Mouse (Mus musculus): ENCODE data around the gene Pdzrn4. TPM values are rescaled to one million over a fixed set of nuclear protein-coding genes. Genes with fewer than 3 reads are reported as not detected.

Gene Pdzrn4
- polyA plus RNA-seq, 1 experiment: 0.01 TPM

- Histone ChIP-seq H3K36me3 (ENCODE audit: control insufficient read depth) (no peaks in the 10 kb centered on the region), H3K27me3 (ENCODE audit: control insufficient read depth) (no peaks in the 10 kb centered on the region), H3K4me1 (ENCODE audit: control insufficient read depth) (no peaks in the 10 kb centered on the region), H3K9me3 (ENCODE audit: control insufficient read depth, low read length) (peaks cover 1% of the 10 kb centered on the region), H3K4me3 (replicated peaks) (no peak overlapping the region)
- no peak for TF ChIP-seq GATA1 (IDR thresholded peaks at IDR 0.05; ENCODE audit: low read length)
- no peak for TF ChIP-seq TAL1 (IDR thresholded peaks at IDR 0.05; ENCODE audit: low read length)
These were observed 125.0 kb downstream of the Pdzrn4 start for GRCm38 (mm10) chr15:92521686-92522085.

- no peaks in the 10 kb centered on the region for H3K36me3 ChIP-seq (ENCODE audit: control insufficient read depth)
- no peaks in the 10 kb centered on the region for H3K27me3 ChIP-seq (ENCODE audit: control insufficient read depth)
- H3K4me1 ChIP-seq (ENCODE audit: control insufficient read depth): no peaks in the 10 kb centered on the region
- no peak overlapping the region for H3K4me3 ChIP-seq (replicated peaks)
- peaks cover 6% of the 10 kb centered on the region for H3K9me3 ChIP-seq (ENCODE audit: control insufficient read depth, low read length)
- TF ChIP-seq GATA1 (IDR thresholded peaks at IDR 0.05; ENCODE audit: low read length) (no peak), TAL1 (IDR thresholded peaks at IDR 0.05; ENCODE audit: low read length) (no peak)
These were observed 128.2 kb downstream of the Pdzrn4 start for GRCm38 (mm10) chr15:92524917-92525316.

GRCm38 (mm10) chr15:92525416-92525815 lies 128.7 kb downstream of the Pdzrn4 start:
- Histone ChIP-seq H3K27me3 (ENCODE audit: control insufficient read depth) (no peaks in the 10 kb centered on the region), H3K4me3 (replicated peaks) (no peak overlapping the region), H3K4me1 (ENCODE audit: control insufficient read depth) (no peaks in the 10 kb centered on the region), H3K36me3 (ENCODE audit: control insufficient read depth) (no peaks in the 10 kb centered on the region), H3K9me3 (ENCODE audit: control insufficient read depth, low read length) (peaks cover 6% of the 10 kb centered on the region)
- no peak for TF ChIP-seq GATA1 (IDR thresholded peaks at IDR 0.05; ENCODE audit: low read length)
- no peak for TF ChIP-seq TAL1 (IDR thresholded peaks at IDR 0.05; ENCODE audit: low read length)

GRCm38 (mm10) chr15:92526731-92527130 lies 130.1 kb downstream of the Pdzrn4 start:
- no peaks in the 10 kb centered on the region for H3K27me3 ChIP-seq (ENCODE audit: control insufficient read depth)
- H3K36me3 ChIP-seq (ENCODE audit: control insufficient read depth): no peaks in the 10 kb centered on the region
- no peak overlapping the region for H3K4me3 ChIP-seq (replicated peaks)
- TF ChIP-seq GATA1 (IDR thresholded peaks at IDR 0.05; ENCODE audit: low read length) (no peak), TAL1 (IDR thresholded peaks at IDR 0.05; ENCODE audit: low read length) (no peak)
- peaks cover 8% of the 10 kb centered on the region for H3K9me3 ChIP-seq (ENCODE audit: control insufficient read depth, low read length)
- no peaks in the 10 kb centered on the region for H3K4me1 ChIP-seq (ENCODE audit: control insufficient read depth)

- Histone ChIP-seq H3K9me3 (ENCODE audit: control insufficient read depth, low read length) (peaks cover 4% of the 10 kb centered on the region), H3K36me3 (ENCODE audit: control insufficient read depth) (no peaks in the 10 kb centered on the region), H3K27me3 (ENCODE audit: control insufficient read depth) (no peaks in the 10 kb centered on the region), H3K4me3 (replicated peaks) (no peak overlapping the region), H3K4me1 (ENCODE audit: control insufficient read depth) (no peaks in the 10 kb centered on the region)
- TF ChIP-seq TAL1 (IDR thresholded peaks at IDR 0.05; ENCODE audit: low read length) (no peak), GATA1 (IDR thresholded peaks at IDR 0.05; ENCODE audit: low read length) (no peak)
These were observed 146.6 kb downstream of the Pdzrn4 start for GRCm38 (mm10) chr15:92543252-92543651.

- H3K27me3 ChIP-seq (ENCODE audit: control insufficient read depth): no peaks in the 10 kb centered on the region
- TF ChIP-seq TAL1 (IDR thresholded peaks at IDR 0.05; ENCODE audit: low read length) (no peak), GATA1 (IDR thresholded peaks at IDR 0.05; ENCODE audit: low read length) (no peak)
- peaks cover 12% of the 10 kb centered on the region for H3K9me3 ChIP-seq (ENCODE audit: control insufficient read depth, low read length)
- no peaks in the 10 kb centered on the region for H3K36me3 ChIP-seq (ENCODE audit: control insufficient read depth)
- H3K4me3 ChIP-seq (replicated peaks): no peak overlapping the region
- H3K4me1 ChIP-seq (ENCODE audit: control insufficient read depth): no peaks in the 10 kb centered on the region
These were observed 150.7 kb downstream of the Pdzrn4 start for GRCm38 (mm10) chr15:92547294-92547911.

GRCm38 (mm10) chr15:92555012-92555574 lies 158.4 kb downstream of the Pdzrn4 start:
- TF ChIP-seq TAL1 (IDR thresholded peaks at IDR 0.05; ENCODE audit: low read length): no peak
- no peak for TF ChIP-seq GATA1 (IDR thresholded peaks at IDR 0.05; ENCODE audit: low read length)
- Histone ChIP-seq H3K4me3 (replicated peaks) (no peak overlapping the region), H3K4me1 (ENCODE audit: control insufficient read depth) (no peaks in the 10 kb centered on the region), H3K9me3 (ENCODE audit: control insufficient read depth, low read length) (no peaks in the 10 kb centered on the region), H3K27me3 (ENCODE audit: control insufficient read depth) (no peaks in the 10 kb centered on the region), H3K36me3 (ENCODE audit: control insufficient read depth) (no peaks in the 10 kb centered on the region)

- Histone ChIP-seq H3K4me1 (ENCODE audit: control insufficient read depth) (no peaks in the 10 kb centered on the region), H3K36me3 (ENCODE audit: control insufficient read depth) (no peaks in the 10 kb centered on the region), H3K27me3 (ENCODE audit: control insufficient read depth) (no peaks in the 10 kb centered on the region), H3K9me3 (ENCODE audit: control insufficient read depth, low read length) (no peaks in the 10 kb centered on the region; the same call in 1 of the 2 replicates), H3K4me3 (replicated peaks) (no peak overlapping the region)
- TF ChIP-seq GATA1 (IDR thresholded peaks at IDR 0.05; ENCODE audit: low read length) (no peak), TAL1 (IDR thresholded peaks at IDR 0.05; ENCODE audit: low read length) (no peak)
These were observed 159.0 kb downstream of the Pdzrn4 start for GRCm38 (mm10) chr15:92555716-92556115.

- no peak overlapping the region for H3K4me3 ChIP-seq (replicated peaks)
- no peaks in the 10 kb centered on the region for H3K4me1 ChIP-seq (ENCODE audit: control insufficient read depth)
- no peaks in the 10 kb centered on the region; the same call in 1 of the 2 replicates for H3K9me3 ChIP-seq (ENCODE audit: control insufficient read depth, low read length)
- H3K27me3 ChIP-seq (ENCODE audit: control insufficient read depth): no peaks in the 10 kb centered on the region
- no peaks in the 10 kb centered on the region for H3K36me3 ChIP-seq (ENCODE audit: control insufficient read depth)
- TF ChIP-seq GATA1 (IDR thresholded peaks at IDR 0.05; ENCODE audit: low read length) (no peak), TAL1 (IDR thresholded peaks at IDR 0.05; ENCODE audit: low read length) (no peak)
These were observed 161.9 kb downstream of the Pdzrn4 start for GRCm38 (mm10) chr15:92558592-92558991.

Measured in erythroblast, embryonic 14.5 days (primary cell).